Mouse (Mus musculus) adrenal gland, adult (tissue): Measurements from ENCODE around the gene Sprr2e.

ENCODE experiments used
- DNase-seq, 2 experiments: peaks; one replicate each; pipeline ENCODE4 v3.0.0; 2022 to 2023; ENCODE audit warnings: low spot score in 1 of 2; ENCODE audit not compliant: inconsistent age in 2 of 2

The Sprr2e gene

DNA sequence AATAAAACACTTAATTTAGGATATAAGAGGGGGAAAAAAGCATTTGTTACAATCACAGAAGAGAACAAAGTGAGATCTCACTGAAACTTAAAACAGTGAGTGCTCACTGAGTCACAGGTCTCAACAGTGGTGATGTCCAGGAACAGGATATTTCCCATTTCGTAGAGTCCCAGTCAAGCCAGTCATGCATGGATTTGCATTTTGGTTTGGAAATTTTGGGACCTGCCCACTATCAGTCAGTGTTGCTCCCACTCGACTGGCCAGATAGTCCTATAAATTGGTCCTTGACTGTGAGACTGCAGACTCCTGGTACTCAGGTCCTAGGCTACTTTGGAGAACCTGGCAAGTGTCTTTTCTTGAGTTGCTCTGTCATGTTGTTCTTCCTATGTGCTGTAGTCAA lies at the start of gene Sprr2e:
Gene Sprr2e (plus strand): TSS at position 301 of the 400 bp plus-strand sequence.
- DNase-seq: no peak

DNA sequence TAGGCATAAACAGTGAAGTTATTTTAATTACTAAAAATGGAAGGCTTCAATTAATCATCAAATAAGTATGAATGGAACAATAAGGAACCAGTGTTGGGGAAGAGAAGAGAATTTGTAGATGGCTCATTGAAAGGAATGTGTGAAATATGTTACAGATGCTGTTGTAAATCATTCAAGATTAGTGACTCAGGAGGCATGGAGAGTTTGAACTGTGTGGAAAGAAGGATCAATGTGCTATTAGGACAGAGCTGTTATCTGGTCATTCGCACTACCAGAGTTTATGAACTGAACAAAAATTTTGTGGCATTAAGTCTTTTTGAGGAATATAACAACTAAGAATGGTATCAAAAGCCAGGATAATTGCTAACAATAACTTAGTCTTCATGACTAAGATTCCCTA lies 44.5 kb upstream of the Sprr2e start:
- no peak for DNase-seq

DNA sequence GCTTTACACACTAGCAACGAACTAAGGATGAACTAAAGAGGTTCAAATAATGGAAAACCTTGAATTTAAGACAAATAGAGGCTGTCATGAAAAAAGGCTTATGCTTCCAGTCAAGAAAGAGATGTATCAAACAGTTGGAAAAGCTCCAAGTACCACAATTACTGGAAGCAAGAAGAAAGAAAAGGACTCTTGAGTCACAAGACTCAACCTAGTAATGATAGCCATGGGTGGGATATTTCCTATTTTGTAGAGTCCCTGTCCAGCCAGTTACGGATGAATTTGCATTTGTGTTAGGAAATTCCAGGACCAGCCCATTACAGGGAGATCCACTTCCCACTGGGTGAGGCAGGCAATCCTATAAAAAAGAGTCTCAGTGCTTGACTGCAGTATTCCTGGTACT lies 35.6 kb upstream of the Sprr2e start, which contains the start of gene Sprr2b:
Gene Sprr2b (plus strand): TSS at position 301 of the 400 bp plus-strand sequence.
- no peak for DNase-seq

DNA sequence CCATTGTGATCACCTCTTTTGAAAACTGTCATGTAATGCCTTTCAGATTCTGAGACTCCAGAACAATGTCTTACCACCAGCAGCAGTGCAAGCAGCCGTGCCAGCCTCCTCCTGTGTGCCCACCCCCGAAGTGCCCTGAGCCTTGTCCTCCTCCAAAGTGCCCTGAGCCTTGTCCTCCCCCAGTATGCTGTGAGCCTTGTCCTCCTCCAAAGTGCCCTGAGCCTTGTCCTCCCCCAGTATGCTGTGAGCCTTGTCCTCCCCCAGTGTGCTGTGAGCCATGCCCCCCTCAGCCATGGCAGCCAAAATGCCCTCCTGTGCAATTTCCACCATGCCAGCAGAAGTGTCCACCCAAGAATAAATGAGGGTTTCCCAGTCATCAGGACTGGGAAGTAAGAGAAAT lies 34.6 kb upstream of the Sprr2e start:
- no peak for DNase-seq

DNA sequence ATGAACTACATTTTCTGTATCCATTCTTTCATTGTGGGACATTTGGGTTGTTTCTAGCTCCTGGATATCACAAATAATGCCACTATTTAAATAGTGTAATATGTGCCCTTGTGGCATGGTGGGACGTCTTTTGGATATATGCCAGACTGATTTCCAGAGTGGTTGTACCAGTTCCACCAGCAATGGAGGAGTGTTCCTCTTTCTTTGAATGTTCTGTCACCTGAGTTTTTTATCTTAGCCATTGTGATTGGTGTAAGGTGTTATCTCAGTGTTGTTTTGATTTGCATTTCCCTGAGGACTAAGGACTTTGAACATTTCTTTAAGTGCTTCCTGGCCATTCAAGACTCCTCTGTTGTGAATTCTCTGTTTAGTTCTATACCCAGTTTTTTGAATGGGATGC lies 15.7 kb upstream of the Sprr2e start:
- DNase-seq: no peak

DNA sequence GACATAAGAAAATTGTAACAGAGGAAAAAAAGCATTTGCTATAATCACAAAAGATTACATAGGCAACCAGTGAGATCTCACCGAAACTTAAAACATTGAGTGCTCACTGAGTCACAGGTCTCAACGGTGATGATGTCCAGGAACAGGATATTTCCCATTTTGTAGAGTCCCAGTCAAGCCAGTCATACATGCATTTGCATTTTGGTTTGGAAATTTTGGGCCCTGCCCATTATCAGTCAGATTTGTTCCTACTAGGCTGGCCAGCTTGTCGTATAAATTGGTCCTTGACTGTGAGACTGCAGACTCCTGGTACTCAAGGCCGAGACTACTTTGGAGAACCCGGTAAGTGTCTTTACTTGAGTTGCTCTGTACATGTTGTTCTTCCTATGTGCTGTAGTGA lies 13.1 kb upstream of the Sprr2e start, which contains the start of gene Sprr2d:
Gene Sprr2d (plus strand): TSS at position 301 of the 400 bp plus-strand sequence.
- DNase-seq: no peak

DNA sequence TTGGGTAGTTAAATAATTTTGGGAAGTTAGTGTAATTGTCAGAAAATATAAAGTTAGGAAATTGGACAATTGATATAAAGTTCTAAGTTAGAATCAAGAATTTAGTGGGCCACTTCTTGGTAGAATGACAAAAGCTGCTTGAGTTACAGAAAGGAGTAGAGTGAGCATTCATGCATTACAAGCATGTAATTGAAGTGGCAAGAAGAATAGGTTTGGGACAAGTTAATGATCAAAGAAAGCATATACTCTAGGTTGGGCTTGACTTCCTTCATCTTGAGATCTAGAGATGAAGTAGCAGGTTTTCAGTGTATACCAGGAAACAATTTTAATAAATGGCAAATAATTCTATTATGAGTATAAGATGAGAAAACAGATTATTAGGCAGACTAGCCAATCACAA lies 9.7 kb downstream of the Sprr2e start:
- no peak for DNase-seq

DNA sequence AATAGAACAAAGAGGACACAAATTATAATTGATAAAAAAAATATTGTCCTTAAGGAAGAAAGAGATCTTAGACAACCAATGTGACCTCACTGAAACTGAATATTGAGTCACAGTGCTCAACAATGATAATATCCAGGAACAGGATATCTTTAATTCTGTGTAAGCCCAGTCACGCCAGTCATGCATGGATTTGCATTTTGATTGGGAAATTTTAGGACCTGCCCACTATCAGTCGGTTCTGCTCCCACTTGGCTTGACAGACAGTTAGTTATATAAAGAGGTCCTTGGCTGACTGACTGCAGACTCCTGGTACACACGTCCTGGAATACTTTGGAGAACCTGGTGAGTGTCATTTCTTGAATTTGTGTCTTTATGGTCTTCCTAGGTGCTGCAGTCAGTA lies 12.9 kb downstream of the Sprr2e start, which contains the start of gene Sprr2f:
Gene Sprr2f (plus strand): TSS at position 301 of the 400 bp plus-strand sequence.
- DNase-seq: no peak

DNA sequence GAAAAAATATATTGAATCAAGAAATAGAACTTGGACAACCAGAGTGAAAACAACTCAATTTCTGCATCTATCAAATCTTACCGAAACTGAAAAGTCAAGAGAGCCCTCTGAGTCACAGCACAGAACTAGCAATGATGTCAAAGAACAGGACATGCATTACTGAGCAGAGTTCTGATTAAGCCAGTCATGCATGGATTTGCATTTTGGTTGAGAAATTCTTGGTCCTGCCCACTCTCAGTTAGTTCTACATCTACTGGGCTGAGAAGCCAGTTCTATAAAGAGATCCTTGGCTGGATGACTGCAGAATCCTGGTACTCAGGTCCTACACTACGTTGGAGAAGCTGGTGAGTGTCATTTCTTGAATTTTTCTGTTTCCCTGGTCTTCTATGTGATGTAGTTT lies 21.7 kb downstream of the Sprr2e start:
- DNase-seq: no peak

DNA sequence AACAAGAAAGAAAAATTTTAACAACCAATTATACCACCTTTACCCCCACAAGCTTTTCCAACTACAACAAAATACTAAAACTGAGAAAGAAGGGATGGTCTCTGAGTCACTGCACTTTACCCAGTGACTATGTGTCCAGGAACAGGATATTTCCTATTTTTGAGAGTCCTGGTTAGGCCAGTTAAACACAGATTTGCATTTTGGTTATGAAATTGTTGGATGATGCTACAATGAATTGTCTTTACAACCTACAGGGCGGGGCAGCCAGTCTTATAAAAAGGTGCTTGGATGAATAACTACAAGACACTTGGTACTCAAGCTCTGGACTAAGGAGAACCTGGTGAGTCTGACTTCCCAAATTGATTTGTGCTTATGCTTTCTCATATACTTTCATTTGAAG lies 33.4 kb downstream of the Sprr2e start, which contains the start of gene Sprr2h:
Gene Sprr2h (plus strand): TSS at position 301 of the 400 bp plus-strand sequence.
- no peak for DNase-seq

DNA sequence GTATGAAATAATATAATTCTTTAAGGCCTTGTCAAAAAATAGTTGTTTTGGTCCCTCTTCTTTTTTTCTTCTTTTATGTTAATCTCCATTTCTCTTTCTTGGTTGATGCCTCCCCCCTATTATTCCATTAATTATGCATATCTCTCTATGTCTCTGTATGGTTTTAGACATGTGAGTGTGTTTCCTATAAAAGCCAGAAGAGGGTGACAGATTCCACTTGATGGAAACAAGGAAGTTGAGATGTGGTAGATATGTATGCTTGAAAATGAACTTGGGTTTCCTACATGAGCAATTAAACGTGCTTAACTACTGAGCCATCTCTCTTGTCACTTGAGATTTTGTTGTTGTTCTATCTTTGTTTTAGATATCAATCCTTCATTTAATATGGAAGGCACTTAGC lies 42.4 kb downstream of the Sprr2e start:
- peak in 1 of 2 experiments; percentile 48 for DNase-seq
